Mouse (Mus musculus) heart, adult 2 months (tissue): Measurements from ENCODE around the gene Cttnbp2nl. TPM values are rescaled to one million over a fixed set of nuclear protein-coding genes. Genes with fewer than 3 reads are reported as not detected.

Source experiments
- DNase-seq, 2 experiments: peaks; one replicate each; pipeline ENCODE4 v3.0.0; 2021
- H3K27ac ChIP-seq: fragments of 200-600 bp; 2 replicates; pipeline ENCODE4 v1.8.1; 2022
- H3K27me3 ChIP-seq: fragments of 200-500 bp; 2 replicates; pipeline ENCODE4 v1.6.1; 2012; ENCODE audit warnings: mild to moderate bottlenecking, low read length, inconsistent platforms, mixed read lengths; ENCODE audit not compliant: control insufficient read depth, insufficient read depth
- H3K36me3 ChIP-seq: fragments of 200-500 bp; 2 replicates; pipeline ENCODE4 v1.6.1; 2012; ENCODE audit warnings: low read length, inconsistent platforms; ENCODE audit not compliant: control insufficient read depth, insufficient read depth
- H3K4me1 ChIP-seq: fragments of 200-500 bp; 2 replicates; pipeline ENCODE4 v1.6.1; 2011; ENCODE audit warnings: low read length; ENCODE audit not compliant: control insufficient read depth, insufficient read depth
- H3K4me3 ChIP-seq: fragments of 200-600 bp; 2 replicates; pipeline ENCODE4 v1.8.1; 2022
- H3K79me2 ChIP-seq: fragments of 200-500 bp; replicated peaks from 2 replicates; pipeline ENCODE4 v1.6.1; 2012; ENCODE audit warnings: mild to moderate bottlenecking, inconsistent platforms, low read length, moderate library complexity, mixed read lengths; ENCODE audit not compliant: control insufficient read depth, insufficient read depth
- H3K9ac ChIP-seq: fragments of 200-500 bp; 2 replicates; pipeline ENCODE4 v1.6.1; 2012; ENCODE audit warnings: low read depth, mild to moderate bottlenecking, control low read depth, inconsistent platforms, low read length, mixed read lengths
- CTCF ChIP-seq: fragments of 200-600 bp; IDR thresholded peaks from 2 replicates; pipeline ENCODE4 v1.8.1; 2022; ENCODE audit warnings: antibody characterized with exemption, mild to moderate bottlenecking, moderate library complexity
- EP300 ChIP-seq: fragments of 200-500 bp; IDR thresholded peaks from 2 replicates; pipeline ENCODE4 v1.6.1; 2011; ENCODE audit warnings: low read depth, low read length, control low read depth; ENCODE audit not compliant: insufficient read depth
- POLR2A ChIP-seq: fragments of 200-500 bp; IDR thresholded peaks from 2 replicates; pipeline ENCODE4 v1.6.1; 2011; ENCODE audit warnings: mild to moderate bottlenecking, low read depth, low read length, control low read depth; ENCODE audit not compliant: insufficient read depth
- WGBS: fragments of 180-500 bp; shearing (Covaris S2); methylation state at CpG from one replicate; pipeline ENCODE4 v1.1.7; 2018; 5-methylcytosine and 5-hydroxymethylcytosine counted together
- intact Hi-C: fragments of 180-260 bp; cut with DNase I; formaldehyde crosslinking; loops from one replicate; pipeline ENCODE4 v1.15.1; 2025
- polyA plus RNA-seq: library from polyadenylated mRNA; depleted of rRNA; stranded (reverse); fragments of >200 nt; gene quantifications from 2 replicates; pipeline ENCODE4 v1.2.3, GENCODE M21; 2012
- total RNA-seq, 2 experiments: library from RNA; stranded (reverse); gene quantifications; 2 replicates each; pipeline ENCODE4 v1.2.3; 2021

Gene Cttnbp2nl
- total and polyA plus RNA-seq, 3 experiments, result 4.1 to 20.9 (median 15.3) TPM

GRCm38 (mm10) chr3:105000561-105000960 is 52.4 kb downstream of the Cttnbp2nl start:
- peaks cover 7% of the 10 kb centered on the region for H3K4me1 ChIP-seq
- H3K79me2 ChIP-seq, result no peaks in the 10 kb centered on the region
- H3K27me3 ChIP-seq, result no peaks in the 10 kb centered on the region
- 86% methylated on average over 8 of the region's 8 CpGs for WGBS
- DNase-seq, result no peak
- H3K27ac ChIP-seq, result no peak overlapping the region
- no peak overlapping the region for H3K4me3 ChIP-seq
- H3K36me3 ChIP-seq, result no peaks in the 10 kb centered on the region
- no peak overlapping the region for H3K9ac ChIP-seq
- TF ChIP-seq POLR2A (no peak), CTCF (no peak), EP300 (no peak)
- intact Hi-C loops, result no loop called here

GRCm38 (mm10) chr3:104997563-104997962 is 55.4 kb downstream of the Cttnbp2nl start:
- peaks cover 14% of the 10 kb centered on the region for H3K4me1 ChIP-seq
- WGBS, result 27% methylated on average over 6 of the region's 6 CpGs
- TF ChIP-seq POLR2A (no peak), CTCF (no peak), EP300 (no peak)
- no peaks in the 10 kb centered on the region for H3K36me3 ChIP-seq
- intact Hi-C loops, result loop anchor here (2.0 kb wide), 1 partner anchor 17 kb away; no protein-coding TSS in a partner anchor
- H3K9ac ChIP-seq, result no peak overlapping the region
- DNase-seq, result no peak
- H3K27ac ChIP-seq, result peak overlapping the region; percentile 68
- H3K27me3 ChIP-seq, result no peaks in the 10 kb centered on the region
- no peak overlapping the region for H3K4me3 ChIP-seq
- no peaks in the 10 kb centered on the region for H3K79me2 ChIP-seq

- no peaks in the 10 kb centered on the region for H3K27me3 ChIP-seq
- DNase-seq, result no peak
- H3K9ac ChIP-seq, result no peak overlapping the region
- H3K4me3 ChIP-seq, result no peak overlapping the region
- 51% methylated on average over 7 of the region's 7 CpGs for WGBS
- H3K4me1 ChIP-seq, result peaks cover 12% of the 10 kb centered on the region
- H3K79me2 ChIP-seq, result no peaks in the 10 kb centered on the region
- TF ChIP-seq POLR2A (no peak), CTCF (no peak), EP300 (no peak)
- peak overlapping the region; percentile 20; the same call in 1 of the 2 replicates for H3K27ac ChIP-seq
- intact Hi-C loops, result loop anchor here (2.0 kb wide), 1 partner anchor 19 kb away; no protein-coding TSS in a partner anchor
- no peaks in the 10 kb centered on the region for H3K36me3 ChIP-seq
Measured at GRCm38 (mm10) chr3:104995707-104996106, 57.2 kb downstream of the Cttnbp2nl start.

DNA sequence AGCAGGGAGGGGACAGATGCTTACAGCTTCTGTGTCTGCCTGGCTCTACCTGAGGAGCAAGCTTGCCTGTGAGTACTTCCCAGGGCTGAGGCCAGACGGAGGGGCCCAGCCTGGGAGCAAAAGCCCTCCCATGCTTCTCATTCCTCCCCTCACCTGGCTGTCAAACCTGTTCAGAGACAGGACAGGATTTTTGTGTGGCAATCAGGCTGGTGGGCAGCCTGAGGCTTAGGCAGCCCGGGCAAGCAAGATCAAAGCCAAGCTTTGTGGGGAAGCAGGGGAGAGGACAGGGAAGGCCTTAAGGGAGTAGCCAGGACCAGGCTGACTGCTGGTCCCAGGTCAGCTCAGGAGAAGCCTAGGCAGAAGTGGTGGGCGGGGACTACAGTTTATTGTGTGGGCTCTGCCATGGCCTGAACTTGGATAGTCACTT is 58.5 kb downstream of the Cttnbp2nl start:
- H3K27me3 ChIP-seq, result no peaks in the 10 kb centered on the region
- H3K4me3 ChIP-seq, result no peak overlapping the region
- intact Hi-C loops, result loop anchor here (5.0 kb wide), 1 partner anchor 282 kb away; no protein-coding TSS in a partner anchor
- H3K36me3 ChIP-seq, result no peaks in the 10 kb centered on the region
- peaks cover 12% of the 10 kb centered on the region for H3K4me1 ChIP-seq
- no peaks in the 10 kb centered on the region for H3K79me2 ChIP-seq
- H3K27ac ChIP-seq, result peak overlapping the region; percentile 63
- 62% methylated on average over 3 of the region's 3 CpGs for WGBS
- DNase-seq, result no peak
- no peak overlapping the region; the same call in 1 of the 2 replicates for H3K9ac ChIP-seq
- no peak for TF ChIP-seq CTCF
- no peak for TF ChIP-seq EP300
- TF ChIP-seq POLR2A, result no peak

GRCm38 (mm10) chr3:104993800-104994199 is 59.1 kb downstream of the Cttnbp2nl start:
- H3K9ac ChIP-seq, result no peak overlapping the region; the same call in 1 of the 2 replicates
- no peak overlapping the region for H3K4me3 ChIP-seq
- peak in 1 of 2 experiments; percentile 33 for DNase-seq
- TF ChIP-seq EP300, result no peak
- TF ChIP-seq POLR2A, result no peak
- no peak for TF ChIP-seq CTCF
- no peaks in the 10 kb centered on the region for H3K36me3 ChIP-seq
- peaks cover 12% of the 10 kb centered on the region for H3K4me1 ChIP-seq
- WGBS, result 29% methylated on average over 4 of the region's 4 CpGs
- peak overlapping the region; percentile 63 for H3K27ac ChIP-seq
- no peaks in the 10 kb centered on the region for H3K79me2 ChIP-seq
- intact Hi-C loops, result loop anchor here (5.0 kb wide), 1 partner anchor 281 kb away; no protein-coding TSS in a partner anchor
- no peaks in the 10 kb centered on the region for H3K27me3 ChIP-seq

GRCm38 (mm10) chr3:104992709-104993388 is 60.1 kb downstream of the Cttnbp2nl start:
- no peak; the same call in 1 of the 2 replicates for TF ChIP-seq CTCF
- peak; percentile 89; the same call in 1 of the 2 replicates for TF ChIP-seq EP300
- TF ChIP-seq POLR2A, result no peak
- intact Hi-C loops, result loop anchor here (1.0 to 5.0 kb wide), 2 partner anchors 65 to 281 kb away; no protein-coding TSS in a partner anchor
- H3K79me2 ChIP-seq, result no peaks in the 10 kb centered on the region
- H3K27ac ChIP-seq, result peak overlapping the region; percentile 70
- peak overlapping the region; percentile 41 for H3K9ac ChIP-seq
- H3K36me3 ChIP-seq, result no peaks in the 10 kb centered on the region
- H3K4me3 ChIP-seq, result peak overlapping the region; percentile 1; the same call in 1 of the 2 replicates
- peak; percentile 89 to 93 for DNase-seq
- H3K27me3 ChIP-seq, result no peaks in the 10 kb centered on the region
- 8% methylated on average over 23 of the region's 23 CpGs for WGBS
- H3K4me1 ChIP-seq, result peaks cover 9% of the 10 kb centered on the region
